Mouse (Mus musculus) bone marrow, adult 2 months (tissue): Measurements from ENCODE around the gene Acot1.

ENCODE experiments used
- CTCF ChIP-seq: fragments of 200-500 bp; IDR thresholded peaks from 2 replicates; pipeline ENCODE4 v1.5.1; 2011; ENCODE audit warnings: low read length, control low read depth; ENCODE audit not compliant: control insufficient read depth, insufficient read depth
- POLR2A ChIP-seq: fragments of 200-500 bp; IDR thresholded peaks from 2 replicates; pipeline ENCODE4 v1.6.1; 2011; ENCODE audit warnings: low read depth, mild to moderate bottlenecking, control low read depth, low read length, borderline replicate concordance; ENCODE audit not compliant: control insufficient read depth

GRCm38 (mm10) chr12:84060946-84061345 is 51.7 kb downstream of the Acot1 start:
- TF ChIP-seq POLR2A, result no peak
- no peak for TF ChIP-seq CTCF
